Mouse (Mus musculus): Measurements from ENCODE around the gene Hic2.

GRCm38 (mm10) chr16:17216934-17217633, 16.3 kb upstream of the Hic2 start:
- TF ChIP-seq CTCF (IDR thresholded peaks at IDR 0.05; ENCODE audit: extremely low read depth, insufficient read depth, insufficient read length, insufficient replicate concordance) (no peak), POLR2A (IDR thresholded peaks at IDR 0.05; ENCODE audit: low read depth, low read length) (no peak)
